Mouse (Mus musculus) C2C12 (cell line): ENCODE measurements at regions not wholly inside any gene's neighbourhood (a gene's known extent, or its start where the extent isn't known, plus 50 kb on each side); places are given as distances from the start of the nearest gene placed in this dataset.
A peak's percentile ranks its signal among the peaks of the same experiment; 100 is the strongest.

Experiments
- CEBPB ChIP-seq: IDR thresholded peaks from one replicate; pipeline ENCODE4 v1.6.1; 2011; ENCODE audit warnings: low read depth, mild to moderate bottlenecking, control low read depth, moderate library complexity
- CTCF ChIP-seq: IDR thresholded peaks from one replicate; pipeline ENCODE4 v1.5.1; 2011; ENCODE audit not compliant: control insufficient read depth, insufficient read depth, insufficient read length
- FOSL1 ChIP-seq: IDR thresholded peaks from one replicate; pipeline ENCODE4 v1.8.0; 2011; ENCODE audit warnings: mild to moderate bottlenecking, low read length; ENCODE audit not compliant: poor library complexity, insufficient read depth, severe bottlenecking
- MAX ChIP-seq: IDR thresholded peaks from one replicate; pipeline ENCODE4 v1.6.1; 2011; ENCODE audit warnings: mild to moderate bottlenecking, control low read depth
- USF1 ChIP-seq: IDR thresholded peaks from one replicate; pipeline ENCODE4 v1.6.1; 2011; ENCODE audit warnings: low read depth, mild to moderate bottlenecking, control low read depth, moderate library complexity

DNA sequence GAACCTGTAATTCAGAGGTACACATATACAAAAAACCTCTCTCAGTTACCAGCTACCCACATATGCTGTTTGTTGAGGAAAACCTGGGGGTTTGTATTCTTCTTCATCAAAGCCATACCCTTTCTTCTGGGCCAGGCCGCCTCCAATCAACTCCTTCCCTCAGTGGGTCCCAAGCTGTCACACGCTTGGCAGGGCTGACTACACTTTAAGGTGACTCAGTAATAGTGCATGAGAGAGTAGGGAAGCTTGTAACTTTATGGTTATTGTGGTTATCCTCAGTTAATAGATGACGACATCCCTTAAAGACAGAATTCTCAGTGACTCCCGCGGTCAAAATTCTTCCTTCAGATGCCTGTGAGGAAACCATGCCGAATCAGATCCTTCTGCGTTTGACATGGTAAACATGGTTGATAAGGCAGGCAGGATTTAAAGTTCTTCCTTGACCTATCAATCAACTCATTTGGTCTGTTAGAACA lies 164.1 kb downstream of the Efcab1 start:
- TF ChIP-seq CTCF: no peak
- TF ChIP-seq USF1: no peak
- no peak for TF ChIP-seq MAX
- peak; percentile 5 for TF ChIP-seq CEBPB
- peak; percentile 14 for TF ChIP-seq FOSL1
